26 mouse cellular contexts compared by ENCODE assay signal in genomic region chr9:121624920-121625319, GRCm38 (mm10). TPM values are rescaled to one million over a fixed set of nuclear protein-coding genes. Genes with fewer than 3 reads are reported as not detected.
DNase-seq lines count a peak whose midpoint lies in the region; ATAC-seq and TF ChIP-seq lines count a peak whose summit lies in the region.
"Had no signal": no experiment of that assay in that cellular context is flagged by ENCODE, and none has a peak within 500 bp of the region (broad histone marks: within the 10 kb centered on the region; RNA-seq: fewer than 3 reads in every experiment).

No protein-coding gene starts in this region.

- 61% methylated on average over 2 of the region's 2 CpGs for WGBS in intestine, postnatal 0 days
- 73% methylated on average over 2 of the region's 2 CpGs for WGBS in intestine, embryonic 15.5 days
- 55% methylated on average over 2 of the region's 2 CpGs for WGBS in liver, adult 2 months
- 61% methylated on average over 2 of the region's 2 CpGs for WGBS in liver, embryonic 12.5 days (ENCODE audit: insufficient replicate concordance)
- 56% methylated on average over 2 of the region's 2 CpGs for WGBS in liver, postnatal 0 days (ENCODE audit: insufficient replicate concordance)

- H3K4me2 ChIP-seq in intestine, postnatal 0 days (replicated peaks; ENCODE audit: low read depth) = no peak overlapping the region
- no peak overlapping the region for H3K4me2 ChIP-seq in intestine, embryonic 15.5 days (replicated peaks)
- no peak overlapping the region for H3K4me2 ChIP-seq in liver, embryonic 12.5 days
- H3K4me2 ChIP-seq in liver, postnatal 0 days (ENCODE audit: low read depth, low read length) = no peak overlapping the region

- no peaks in the 10 kb centered on the region for H3K9me3 ChIP-seq in intestine, postnatal 0 days (ENCODE audit: control insufficient read depth)
- H3K9me3 ChIP-seq in intestine, embryonic 15.5 days = no peaks in the 10 kb centered on the region
- no peaks in the 10 kb centered on the region for H3K9me3 ChIP-seq in liver, embryonic 12.5 days (replicated peaks)
- H3K9me3 ChIP-seq in liver, postnatal 0 days (ENCODE audit: low read length) = no peaks in the 10 kb centered on the region
- H3K9me3 ChIP-seq: G1E had no signal

- no peak for TF ChIP-seq POLR2A in liver, adult 2 months (IDR thresholded peaks at IDR 0.05; ENCODE audit: extremely low read depth, insufficient read depth, low read length)

- no peaks in the 10 kb centered on the region for H3K4me1 ChIP-seq in intestine, postnatal 0 days (replicated peaks; ENCODE audit: control insufficient read depth, insufficient read depth, low read length)
- H3K4me1 ChIP-seq in intestine, embryonic 15.5 days (replicated peaks) = no peaks in the 10 kb centered on the region
- H3K4me1 ChIP-seq in liver, adult 2 months (ENCODE audit: control insufficient read depth, insufficient read depth, low read length) = no peaks in the 10 kb centered on the region; the same call in 1 of the 2 replicates
- no peaks in the 10 kb centered on the region for H3K4me1 ChIP-seq in liver, embryonic 12.5 days
- H3K4me1 ChIP-seq in liver, postnatal 0 days (ENCODE audit: insufficient read depth) = no peaks in the 10 kb centered on the region

- ATAC-seq in intestine, postnatal 0 days = 0 out of 2 replicates have a peak, but pooled peaks have one; percentile 25
- ATAC-seq in intestine, embryonic 15.5 days = no peak
- ATAC-seq in liver, embryonic 12.5 days = no peak
- peak; percentile 71 for ATAC-seq in liver, postnatal 0 days
- ATAC-seq: activated CD4-positive, CD25-positive, alpha-beta regulatory T cell, adult 4 months; CD4-positive, CD25-positive, alpha-beta regulatory T cell, adult 4 months; Patski had no signal

- no peak overlapping the region for H3K9ac ChIP-seq in intestine, postnatal 0 days (ENCODE audit: low read depth, low read length)
- H3K9ac ChIP-seq in intestine, embryonic 15.5 days = no peak overlapping the region
- no peak overlapping the region for H3K9ac ChIP-seq in liver, adult 2 months (ENCODE audit: low read depth, low read length)
- no peak overlapping the region for H3K9ac ChIP-seq in liver, embryonic 12.5 days
- H3K9ac ChIP-seq in liver, postnatal 0 days (replicated peaks) = no peak overlapping the region

- TF ChIP-seq CTCF in intestine, postnatal 0 days (IDR thresholded peaks at IDR 0.05; ENCODE audit: low read depth) = no peak
- no peak for TF ChIP-seq CTCF in liver, adult 2 months (IDR thresholded peaks at IDR 0.05; ENCODE audit: low read depth, low read length)
- no peak for TF ChIP-seq CTCF in liver, postnatal 0 days (IDR thresholded peaks at IDR 0.05; ENCODE audit: low read depth)

- no peak overlapping the region for H3K4me3 ChIP-seq in intestine, postnatal 0 days (ENCODE audit: low read depth, low read length)
- no peak overlapping the region for H3K4me3 ChIP-seq in intestine, embryonic 15.5 days (replicated peaks)
- no peak overlapping the region for H3K4me3 ChIP-seq in liver, adult 2 months (ENCODE audit: insufficient read depth, low read depth, low read length)
- H3K4me3 ChIP-seq in liver, embryonic 12.5 days = no peak overlapping the region
- no peak overlapping the region for H3K4me3 ChIP-seq in liver, postnatal 0 days (ENCODE audit: low read depth, low read length)

- H3K27me3 ChIP-seq in intestine, postnatal 0 days (replicated peaks; ENCODE audit: control insufficient read depth, insufficient read depth, low read length) = no peaks in the 10 kb centered on the region
- no peaks in the 10 kb centered on the region for H3K27me3 ChIP-seq in intestine, embryonic 15.5 days (replicated peaks)
- no peaks in the 10 kb centered on the region; the same call in 1 of the 2 replicates for H3K27me3 ChIP-seq in liver, adult 2 months (ENCODE audit: control insufficient read depth, insufficient read depth, low read length)
- H3K27me3 ChIP-seq in liver, embryonic 12.5 days (replicated peaks) = 0 out of 2 replicates have a peak, but pooled peaks cover 11% of the 10 kb centered on the region
- no peaks in the 10 kb centered on the region for H3K27me3 ChIP-seq in liver, postnatal 0 days (ENCODE audit: insufficient read depth, low read length)
- H3K27me3 ChIP-seq: CH12.LX had no signal

- peak; percentile 61 for DNase-seq in liver, adult 2 months (ENCODE audit: extremely low read depth, low read depth, low spot score)
- no peak for DNase-seq in liver, postnatal 0 days
- DNase-seq in liver = no peak
- peak; percentile 61 for DNase-seq in fat pad, adult 2 months (ENCODE audit: extremely low read depth, low read depth, low spot score)
- no peak for DNase-seq in urinary bladder, postnatal 4 days (ENCODE audit: low spot score in 2 of 2)
- DNase-seq: adrenal gland, adult 2 months; adrenal gland, adult 8-10 months; adrenal gland, postnatal 10 days; adrenal gland, postnatal 14 days; adrenal gland, postnatal 25 days; adrenal gland, postnatal 36 days; B cell, adult 2 months; cerebellum, adult 11 months; cerebellum, adult 11-12 months had no signal

- no peaks in the 10 kb centered on the region for H3K79me2 ChIP-seq in liver, adult 2 months (ENCODE audit: control insufficient read depth, insufficient read depth, low read length)

- H3K36me3 ChIP-seq in intestine, postnatal 0 days (ENCODE audit: control insufficient read depth, insufficient read depth) = no peaks in the 10 kb centered on the region
- H3K36me3 ChIP-seq in intestine, embryonic 15.5 days = no peaks in the 10 kb centered on the region
- H3K36me3 ChIP-seq in liver, adult 2 months (ENCODE audit: control insufficient read depth, insufficient read depth, low read length) = no peaks in the 10 kb centered on the region
- no peaks in the 10 kb centered on the region for H3K36me3 ChIP-seq in liver, embryonic 12.5 days
- no peaks in the 10 kb centered on the region for H3K36me3 ChIP-seq in liver, postnatal 0 days (replicated peaks; ENCODE audit: insufficient read depth, low read length)
- H3K36me3 ChIP-seq: G1E had no signal

- H3K27ac ChIP-seq in intestine, postnatal 0 days (ENCODE audit: low read depth, low read length) = no peak overlapping the region
- H3K27ac ChIP-seq in intestine, embryonic 15.5 days = no peak overlapping the region
- H3K27ac ChIP-seq in liver, adult 2 months (replicated peaks; ENCODE audit: insufficient read depth, low read depth, low read length) = no peak overlapping the region
- no peak overlapping the region for H3K27ac ChIP-seq in liver, embryonic 12.5 days
- no peak overlapping the region for H3K27ac ChIP-seq in liver, postnatal 0 days (ENCODE audit: low read depth)

- TF ChIP-seq EP300 in liver, postnatal 0 days (IDR thresholded peaks at IDR 0.05; ENCODE audit: low read depth) = no peak

RNA-seq across cellular contexts. Expression of gene Lyzl4, which starts 17.0 kb away (rescaled TPM):
- polyA plus RNA-seq in intestine, postnatal 0 days (2015; fragmentation: Nextera tagmentation; extraction: Ambion mirVana) = 0.34 TPM in 1 of 2 replicates, not detected in the other
- not detected in 2 replicates for polyA plus RNA-seq in intestine, embryonic 15.5 days (2015; fragmentation: Nextera tagmentation; extraction: Ambion mirVana)
- not detected in 2 replicates for total RNA-seq in liver, adult 2 months (2014; rRNA removed)
- not detected in 2 replicates for polyA plus RNA-seq in liver, adult 2 months (2012; rRNA removed)
- polyA plus RNA-seq in liver, embryonic 12.5 days (2016; fragmentation: Nextera tagmentation; extraction: Ambion mirVana) = 0.23 and 0.29 TPM in 2 replicates
- polyA plus RNA-seq in liver, postnatal 0 days (2015; fragmentation: Nextera tagmentation; extraction: Ambion mirVana) = 0.12 TPM in 2 replicates
- total RNA-seq: adrenal gland, adult 18-20 months; adrenal gland, adult 2 months; adrenal gland, postnatal 14 days; adrenal gland, postnatal 25 days; adrenal gland, postnatal 36 days; CH12.LX; G1E; MEL had no signal
- polyA plus RNA-seq: activated CD4-positive, CD25-positive, alpha-beta regulatory T cell, adult 4 months; brain, embryonic 14.5 days; C2C12; CD4-positive, CD25-positive, alpha-beta regulatory T cell, adult 4 months; G1E; Patski had no signal

RNA-seq across cellular contexts. Expression of gene Vipr1, which starts 17.6 kb away (rescaled TPM):
- 22.8 and 23.3 TPM in 2 replicates for polyA plus RNA-seq in intestine, postnatal 0 days (2015; fragmentation: Nextera tagmentation; extraction: Ambion mirVana)
- 6.1 and 7.0 TPM in 2 replicates for polyA plus RNA-seq in intestine, embryonic 15.5 days (2015; fragmentation: Nextera tagmentation; extraction: Ambion mirVana)
- 22.2 and 25.4 TPM in 2 replicates for total RNA-seq in liver, adult 2 months (2014; rRNA removed)
- polyA plus RNA-seq in liver, adult 2 months (2012; rRNA removed) = 16.7 and 16.9 TPM in 2 replicates
- 0.14 and 0.23 TPM in 2 replicates for polyA plus RNA-seq in liver, embryonic 12.5 days (2016; fragmentation: Nextera tagmentation; extraction: Ambion mirVana)
- 3.1 and 3.4 TPM in 2 replicates for polyA plus RNA-seq in liver, postnatal 0 days (2015; fragmentation: Nextera tagmentation; extraction: Ambion mirVana)
- total RNA-seq: MEL had no signal
- polyA plus RNA-seq: G1E, Patski had no signal

Comparison
In these comparisons a context has a peak if more than half of its experiments do, and no peak if none do; other contexts are left out.
1. ATAC-seq: peak in intestine, postnatal 0 days (single experiment) and liver, postnatal 0 days (single experiment); none in intestine, embryonic 15.5 days (single experiment) and liver, embryonic 12.5 days (single experiment).
2. DNase-seq: peak in liver, adult 2 months (single experiment) and fat pad, adult 2 months (single experiment); none in liver, postnatal 0 days (single experiment), liver (single experiment) and urinary bladder, postnatal 4 days (0 of 2).